Mouse (Mus musculus) spleen, adult 2 months (tissue): ENCODE results near the gene 9130213A22Rik. TPM values are rescaled to one million over a fixed set of nuclear protein-coding genes. Genes with fewer than 3 reads are reported as not detected.

Experiments
- DNase-seq, 2 experiments: peaks; one replicate each; pipeline versions ENCODE4 v3.0.0 to v3.0.0-alpha.2; 2012 to 2021; ENCODE audit warnings: low spot score in 2 of 2, low read depth in 1 of 2
- H3K27ac ChIP-seq: fragments of 200-500 bp; 2 replicates; pipeline ENCODE4 v1.5.1; 2012; ENCODE audit warnings: low read length, inconsistent platforms; ENCODE audit not compliant: insufficient read depth
- H3K27me3 ChIP-seq: fragments of 200-500 bp; 2 replicates; pipeline ENCODE4 v1.6.1; 2012; ENCODE audit warnings: mild to moderate bottlenecking, moderate library complexity, low read length, inconsistent platforms; ENCODE audit not compliant: control insufficient read depth, insufficient read depth
- H3K36me3 ChIP-seq: fragments of 200-500 bp; 2 replicates; pipeline ENCODE4 v1.6.1; 2012; ENCODE audit warnings: mild to moderate bottlenecking, low read length, inconsistent platforms; ENCODE audit not compliant: control insufficient read depth, insufficient read depth
- H3K4me1 ChIP-seq: fragments of 200-500 bp; 2 replicates; pipeline ENCODE4 v1.6.1; 2011; ENCODE audit warnings: inconsistent platforms; ENCODE audit not compliant: control insufficient read depth, insufficient read depth, insufficient read length
- H3K4me3 ChIP-seq: fragments of 200-500 bp; 2 replicates; pipeline ENCODE4 v1.5.1; 2011; ENCODE audit warnings: mild to moderate bottlenecking, inconsistent platforms; ENCODE audit not compliant: insufficient read depth, insufficient read length; ENCODE audit errors: extremely low read depth
- CTCF ChIP-seq: fragments of 200-500 bp; IDR thresholded peaks from 2 replicates; pipeline ENCODE4 v1.5.1; 2011; ENCODE audit warnings: mild to moderate bottlenecking, inconsistent platforms; ENCODE audit not compliant: insufficient read depth, insufficient read length, insufficient replicate concordance; ENCODE audit errors: extremely low read depth
- POLR2A ChIP-seq: fragments of 200-500 bp; IDR thresholded peaks from 2 replicates; pipeline ENCODE4 v1.6.1; 2011; ENCODE audit warnings: low read depth, low read length, inconsistent platforms
- WGBS: fragments of 180-500 bp; shearing (Covaris S2); methylation state at CpG from one replicate; pipeline ENCODE4 v1.1.7; 2018; 5-methylcytosine and 5-hydroxymethylcytosine counted together
- polyA plus RNA-seq: library from polyadenylated mRNA; depleted of rRNA; stranded (reverse); fragments of >200 nt; gene quantifications from 2 replicates; pipeline ENCODE4 v1.2.3, GENCODE M21; 2012

9130213A22Rik gene
- polyA plus RNA-seq, 1 experiment, result 0.40 TPM

DNA sequence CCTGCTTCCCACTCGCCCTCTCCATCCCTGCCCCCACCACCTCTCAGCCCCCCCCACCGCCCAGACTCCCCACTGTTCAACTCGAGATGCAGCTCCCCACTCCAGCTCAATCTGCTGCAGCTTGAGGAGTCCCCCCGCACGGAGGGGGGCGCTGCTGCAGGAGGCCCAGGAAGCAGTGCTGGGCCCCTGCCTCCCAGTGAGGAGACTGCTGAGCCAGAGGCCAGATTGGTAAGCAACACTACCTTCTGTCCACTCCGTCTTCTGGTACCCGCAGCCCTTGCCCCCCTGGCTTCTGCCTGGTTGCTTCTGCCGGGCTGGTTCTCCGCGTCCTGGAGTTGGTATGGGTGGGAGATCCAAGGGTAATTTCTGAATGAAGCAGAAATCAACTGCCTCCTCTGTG is 15.5 kb downstream of the 9130213A22Rik start:
- H3K4me1 ChIP-seq, result 0 out of 2 replicates have a peak, but pooled peaks cover 3% of the 10 kb centered on the region
- H3K36me3 ChIP-seq, result peaks cover 68% of the 10 kb centered on the region
- H3K27ac ChIP-seq, result no peak overlapping the region
- no peak overlapping the region for H3K4me3 ChIP-seq
- H3K27me3 ChIP-seq, result no peaks in the 10 kb centered on the region
- no peak for DNase-seq
- 95% methylated on average over 11 of the region's 11 CpGs for WGBS
- TF ChIP-seq CTCF, result no peak
- TF ChIP-seq POLR2A, result no peak

DNA sequence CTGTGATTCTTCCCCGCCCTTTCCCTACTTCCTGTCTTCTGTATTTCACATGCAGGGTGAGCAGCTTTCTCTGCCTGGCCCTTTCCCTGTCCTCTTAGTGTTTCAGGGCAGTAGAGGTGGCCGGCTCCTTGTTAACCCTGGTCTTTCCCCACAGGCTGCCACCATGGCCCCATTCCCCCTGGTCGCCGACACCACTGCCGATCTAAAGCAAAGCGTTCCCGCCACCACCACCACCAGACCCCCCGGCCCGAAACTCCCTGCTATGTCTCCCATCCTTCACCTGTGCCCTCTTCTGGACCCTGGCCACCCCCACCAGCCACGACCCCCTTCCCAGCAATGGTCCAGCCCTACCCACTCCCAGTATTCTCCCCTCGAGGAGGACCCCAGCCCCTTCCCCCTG is 16.1 kb downstream of the 9130213A22Rik start:
- TF ChIP-seq CTCF (no peak), POLR2A (no peak)

DNA sequence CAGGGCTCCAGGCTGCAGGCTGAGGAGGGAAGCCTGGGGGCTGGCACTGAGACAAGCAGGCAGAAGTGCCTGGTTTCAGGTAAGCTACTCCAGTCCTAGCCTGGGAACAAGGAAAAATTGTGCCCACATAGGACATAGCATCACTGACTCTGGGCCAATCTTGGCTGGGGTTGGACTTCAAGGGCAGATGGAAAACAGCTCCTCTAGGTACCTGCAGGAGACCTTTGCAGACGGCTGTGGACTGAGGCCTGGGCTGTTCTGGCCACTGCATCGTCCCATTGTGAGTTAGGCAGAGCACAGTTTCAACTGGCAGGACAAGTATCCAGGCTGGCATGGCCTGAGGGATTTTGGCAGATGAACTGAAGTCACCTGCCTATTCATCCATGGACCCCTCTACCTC is 16.6 kb downstream of the 9130213A22Rik start:
- WGBS, result 90% methylated on average over 2 of the region's 2 CpGs
- H3K27ac ChIP-seq, result no peak overlapping the region
- no peak overlapping the region for H3K4me3 ChIP-seq
- DNase-seq, result no peak
- H3K36me3 ChIP-seq, result peaks cover 77% of the 10 kb centered on the region
- no peaks in the 10 kb centered on the region for H3K27me3 ChIP-seq
- TF ChIP-seq POLR2A, result no peak
- no peak for TF ChIP-seq CTCF
- peaks cover 2% of the 10 kb centered on the region; the same call in 1 of the 2 replicates for H3K4me1 ChIP-seq

More for the DNA sequence above, 16.1 kb downstream of the 9130213A22Rik start:
- Histone ChIP-seq H3K4me3 (no peak overlapping the region), H3K36me3 (peaks cover 72% of the 10 kb centered on the region), H3K4me1 (0 out of 2 replicates have a peak, but pooled peaks cover 3% of the 10 kb centered on the region), H3K27ac (no peak overlapping the region), H3K27me3 (no peaks in the 10 kb centered on the region)
- 93% methylated on average over 11 of the region's 11 CpGs for WGBS
- no peak for DNase-seq

DNA sequence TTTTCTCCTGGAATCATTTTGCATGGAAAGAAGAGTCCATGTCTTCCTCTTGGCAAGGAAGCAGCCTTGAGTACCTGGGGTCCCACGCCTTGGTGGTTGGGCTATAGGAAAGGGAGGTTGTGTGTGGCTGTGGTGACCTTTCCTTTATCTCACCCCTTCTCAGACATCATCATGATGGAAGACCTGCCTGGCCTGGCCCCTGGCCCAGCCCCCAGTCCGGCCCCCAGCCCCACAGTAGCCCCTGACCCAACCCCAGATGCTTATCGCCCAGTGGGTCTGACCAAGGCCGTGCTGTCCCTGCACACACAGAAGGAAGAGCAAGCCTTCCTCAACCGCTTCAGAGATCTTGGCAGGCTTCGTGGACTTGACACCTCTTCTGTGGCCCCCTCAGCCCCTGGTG is 17.2 kb downstream of the 9130213A22Rik start:
- WGBS, result 92% methylated on average over 6 of the region's 6 CpGs

DNA sequence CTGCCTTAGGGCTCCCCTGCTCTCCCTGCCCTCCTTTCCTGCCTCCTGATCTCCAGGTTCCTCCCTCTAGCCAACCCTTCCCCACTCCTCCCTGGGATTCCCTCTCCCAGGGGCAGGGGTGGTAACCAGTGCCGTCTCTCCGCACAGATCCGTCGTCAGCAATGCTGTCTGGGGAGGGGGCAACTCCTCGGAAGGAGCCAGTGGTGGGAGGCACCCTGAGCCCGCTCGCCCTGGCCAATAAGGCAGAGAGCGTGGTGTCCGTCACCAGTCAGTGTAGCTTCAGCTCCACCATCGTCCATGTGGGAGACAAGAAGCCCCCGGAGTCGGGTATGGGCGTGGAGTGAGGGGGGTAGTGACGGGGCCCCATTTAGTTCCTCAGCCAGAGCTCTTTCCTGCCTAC is 17.9 kb downstream of the 9130213A22Rik start:
- Histone ChIP-seq H3K4me3 (no peak overlapping the region), H3K4me1 (peaks cover 6% of the 10 kb centered on the region; the same call in 1 of the 2 replicates), H3K27me3 (no peaks in the 10 kb centered on the region), H3K27ac (no peak overlapping the region), H3K36me3 (peaks cover 78% of the 10 kb centered on the region)
- DNase-seq, result no peak
- WGBS, result 95% methylated on average over 14 of the region's 14 CpGs
- TF ChIP-seq POLR2A, result no peak
- TF ChIP-seq CTCF, result no peak

More for the DNA sequence above, 17.2 kb downstream of the 9130213A22Rik start:
- H3K36me3 ChIP-seq, result peaks cover 79% of the 10 kb centered on the region
- TF ChIP-seq POLR2A (no peak), CTCF (no peak)
- H3K27me3 ChIP-seq, result no peaks in the 10 kb centered on the region
- no peak overlapping the region for H3K27ac ChIP-seq
- H3K4me3 ChIP-seq, result no peak overlapping the region
- H3K4me1 ChIP-seq, result peaks cover 6% of the 10 kb centered on the region; the same call in 1 of the 2 replicates
- no peak for DNase-seq

DNA sequence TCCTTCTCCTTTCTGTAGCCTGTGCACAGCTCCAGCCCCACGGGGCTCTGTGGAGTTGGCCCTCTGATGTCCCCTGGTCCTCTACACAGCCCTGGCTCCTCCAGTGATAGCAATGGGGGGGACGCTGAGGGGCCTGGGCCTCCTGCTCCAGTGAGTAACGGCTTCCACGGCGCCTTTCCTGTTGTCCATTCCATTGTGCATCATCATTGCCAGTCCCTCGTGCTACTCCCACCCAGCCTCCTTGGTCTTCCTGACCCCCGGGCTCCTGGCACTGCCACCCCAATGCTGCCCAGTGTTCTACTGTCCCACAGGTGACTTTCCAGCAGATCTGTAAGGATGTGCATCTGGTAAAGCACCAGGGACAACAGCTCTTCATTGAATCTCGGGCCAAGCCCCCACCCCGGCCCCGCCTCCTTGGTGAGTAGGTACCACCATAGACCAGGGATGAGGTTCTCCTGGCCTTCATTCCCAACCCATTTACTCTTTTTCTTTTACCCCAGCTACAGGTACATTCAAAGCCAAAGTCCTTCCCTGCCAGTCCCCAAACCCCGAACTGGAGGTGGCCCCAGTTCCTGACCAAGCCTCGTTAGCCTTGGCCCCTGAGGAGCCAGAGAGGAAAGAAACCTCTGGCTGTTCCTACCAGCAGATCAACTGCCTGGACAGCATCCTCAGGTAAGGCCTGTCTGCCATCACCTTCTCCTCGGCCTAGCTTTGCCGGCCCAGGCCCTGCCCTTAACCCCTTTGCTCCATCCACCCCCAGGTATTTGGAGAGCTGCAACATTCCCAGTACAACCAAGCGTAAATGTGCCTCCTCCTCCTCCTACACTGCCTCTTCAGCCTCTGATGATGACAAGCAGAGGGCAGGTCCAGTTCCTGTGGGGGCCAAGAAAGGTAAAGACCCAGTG is 18.6 kb downstream of the 9130213A22Rik start:
- H3K36me3 ChIP-seq, result peaks cover 71% of the 10 kb centered on the region
- H3K27ac ChIP-seq, result no peak overlapping the region
- no peaks in the 10 kb centered on the region for H3K27me3 ChIP-seq
- H3K4me1 ChIP-seq, result peaks cover 6% of the 10 kb centered on the region; the same call in 1 of the 2 replicates
- no peak overlapping the region for H3K4me3 ChIP-seq
- TF ChIP-seq CTCF, result no peak
- no peak for TF ChIP-seq POLR2A
- WGBS, result 95% methylated on average over 15 of the region's 15 CpGs
- DNase-seq, result no peak

DNA sequence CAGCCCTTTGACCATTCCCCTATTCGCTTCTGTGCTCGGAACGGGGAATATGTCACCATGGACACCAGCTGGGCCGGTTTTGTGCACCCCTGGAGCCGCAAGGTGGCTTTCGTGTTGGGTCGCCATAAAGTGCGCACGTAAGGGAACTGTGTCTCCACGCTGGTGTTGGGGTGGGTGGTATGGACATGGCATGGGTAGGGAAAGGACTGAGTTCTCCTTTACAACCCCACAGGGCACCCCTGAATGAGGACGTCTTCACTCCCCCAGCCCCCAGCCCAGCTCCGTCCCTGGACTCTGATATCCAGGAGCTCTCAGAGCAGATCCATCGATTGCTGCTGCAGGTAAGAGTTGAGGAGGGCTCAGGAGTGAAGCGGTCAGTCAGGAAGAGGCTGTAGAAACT is 19.3 kb downstream of the 9130213A22Rik start:
- H3K4me3 ChIP-seq, result no peak overlapping the region
- H3K36me3 ChIP-seq, result peaks cover 66% of the 10 kb centered on the region
- no peaks in the 10 kb centered on the region for H3K27me3 ChIP-seq
- no peak overlapping the region for H3K27ac ChIP-seq
- H3K4me1 ChIP-seq, result peaks cover 9% of the 10 kb centered on the region; the same call in 1 of the 2 replicates
- WGBS, result 95% methylated on average over 14 of the region's 14 CpGs
- TF ChIP-seq POLR2A (no peak), CTCF (no peak)
- no peak for DNase-seq
